Mouse (Mus musculus): ENCODE results near the gene Poln. TPM values are rescaled to one million over a fixed set of nuclear protein-coding genes. Genes with fewer than 3 reads are reported as not detected.
A peak's percentile ranks its signal among the peaks of the same experiment; 100 is the strongest.

Poln gene
- polyA plus RNA-seq, 1 experiment from 2014 or later: 0.61 TPM

- H3K4me2 ChIP-seq (replicated peaks): peak overlapping the region; percentile 65
Measured at GRCm38 (mm10) chr5:34169954-34170353, 706 bp upstream of the Poln start.

GRCm38 (mm10) chr5:34167857-34168256 is 1.4 kb downstream of the Poln start:
- no peak overlapping the region for H3K4me3 ChIP-seq
- WGBS: 84% methylated on average over 4 of the region's 4 CpGs
- H3K27ac ChIP-seq: no peak overlapping the region
- peaks cover 9% of the 10 kb centered on the region for H3K4me1 ChIP-seq
- peaks cover 8% of the 10 kb centered on the region for H3K36me3 ChIP-seq
- no peaks in the 10 kb centered on the region for H3K27me3 ChIP-seq (replicated peaks)
- H3K9me3 ChIP-seq: no peaks in the 10 kb centered on the region
- peak overlapping the region; percentile 16; the same call in 1 of the 2 replicates for H3K4me2 ChIP-seq (replicated peaks)
- ATAC-seq (ENCODE audit: low FRiP score, low read depth): no peak
- H3K9ac ChIP-seq: no peak overlapping the region

More at GRCm38 (mm10) chr5:34169954-34170353, 706 bp upstream of the Poln start:
- Histone ChIP-seq H3K9me3 (no peaks in the 10 kb centered on the region), H3K4me3 (peak overlapping the region; percentile 18; the same call in 1 of the 2 replicates), H3K36me3 (peaks cover 20% of the 10 kb centered on the region), H3K27ac (peak overlapping the region; percentile 67), H3K9ac (peak overlapping the region; percentile 50; the same call in 1 of the 2 replicates), H3K4me1 (peaks cover 4% of the 10 kb centered on the region; the same call in 1 of the 2 replicates), H3K27me3 (replicated peaks) (no peaks in the 10 kb centered on the region)
- 84% methylated on average over 3 of the region's 3 CpGs for WGBS
- ATAC-seq (ENCODE audit: low FRiP score, low read depth): no peak

- ATAC-seq (ENCODE audit: low FRiP score, low read depth): no peak
- Histone ChIP-seq H3K4me2 (replicated peaks) (no peak overlapping the region), H3K4me3 (no peak overlapping the region), H3K36me3 (peaks cover 9% of the 10 kb centered on the region), H3K9me3 (no peaks in the 10 kb centered on the region), H3K9ac (no peak overlapping the region), H3K4me1 (peaks cover 9% of the 10 kb centered on the region), H3K27me3 (replicated peaks) (no peaks in the 10 kb centered on the region), H3K27ac (no peak overlapping the region)
- WGBS: 85% methylated on average over 4 of the region's 4 CpGs
Measured at GRCm38 (mm10) chr5:34165793-34166192, 3.5 kb downstream of the Poln start.

DNA sequence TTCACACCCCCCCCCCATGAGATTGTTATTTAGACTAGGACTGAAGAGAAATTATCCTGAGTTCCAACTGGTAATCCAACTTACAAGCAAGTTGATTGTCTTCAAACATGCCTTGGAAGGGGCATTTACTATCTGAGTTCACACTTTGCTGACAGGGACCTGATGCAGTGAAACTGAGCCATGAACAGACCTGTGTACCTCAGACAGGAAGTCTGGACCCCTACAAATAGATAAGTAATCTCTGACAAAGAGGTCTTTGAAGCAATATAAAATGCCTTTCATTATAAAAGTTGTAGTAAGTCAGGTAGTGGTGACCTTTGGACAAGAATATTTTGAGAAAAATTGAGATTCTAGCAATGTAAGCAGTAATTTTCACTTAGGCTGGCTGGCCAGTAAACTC is 20.8 kb downstream of the Poln start:
- Histone ChIP-seq H3K36me3 (peaks cover 2% of the 10 kb centered on the region; the same call in 1 of the 2 replicates), H3K27ac (no peak overlapping the region), H3K4me3 (no peak overlapping the region), H3K4me2 (replicated peaks) (no peak overlapping the region), H3K9me3 (no peaks in the 10 kb centered on the region), H3K9ac (no peak overlapping the region), H3K27me3 (replicated peaks) (no peaks in the 10 kb centered on the region), H3K4me1 (no peaks in the 10 kb centered on the region)
- ATAC-seq (ENCODE audit: low FRiP score, low read depth): no peak

GRCm38 (mm10) chr5:34147554-34147953 is 21.7 kb downstream of the Poln start:
- Histone ChIP-seq H3K4me2 (replicated peaks) (no peak overlapping the region), H3K4me1 (no peaks in the 10 kb centered on the region), H3K4me3 (no peak overlapping the region), H3K36me3 (no peaks in the 10 kb centered on the region), H3K9ac (no peak overlapping the region), H3K9me3 (no peaks in the 10 kb centered on the region), H3K27me3 (replicated peaks) (no peaks in the 10 kb centered on the region), H3K27ac (no peak overlapping the region)
- 87% methylated on average over 3 of the region's 3 CpGs for WGBS
- ATAC-seq (ENCODE audit: low FRiP score, low read depth): no peak

DNA sequence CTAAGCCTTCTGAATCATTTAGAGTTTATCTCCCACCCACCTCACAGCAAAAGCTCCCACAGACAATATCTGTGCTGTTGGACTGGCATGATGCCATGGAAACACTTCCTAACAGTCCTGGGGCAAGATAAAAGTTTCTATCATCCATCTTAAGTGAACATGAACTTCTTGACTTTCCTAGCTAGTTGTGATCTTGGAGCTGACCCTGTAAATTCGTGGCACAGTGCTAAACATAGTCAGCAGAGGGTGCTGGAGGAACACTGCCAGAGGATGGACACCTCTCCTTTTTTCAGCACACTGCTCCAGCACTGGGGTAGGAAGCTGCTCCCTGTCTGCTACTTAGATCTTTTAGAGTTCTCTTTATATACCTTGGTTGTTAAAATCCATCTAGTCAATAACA is 29.5 kb downstream of the Poln start:
- Histone ChIP-seq H3K27ac (no peak overlapping the region), H3K9me3 (no peaks in the 10 kb centered on the region), H3K9ac (no peak overlapping the region), H3K36me3 (no peaks in the 10 kb centered on the region), H3K4me3 (no peak overlapping the region), H3K4me2 (replicated peaks) (no peak overlapping the region), H3K27me3 (replicated peaks) (no peaks in the 10 kb centered on the region), H3K4me1 (no peaks in the 10 kb centered on the region)
- no peak for ATAC-seq (ENCODE audit: low FRiP score, low read depth)
- 6% methylated on average over 1 of the region's 1 CpGs for WGBS

DNA sequence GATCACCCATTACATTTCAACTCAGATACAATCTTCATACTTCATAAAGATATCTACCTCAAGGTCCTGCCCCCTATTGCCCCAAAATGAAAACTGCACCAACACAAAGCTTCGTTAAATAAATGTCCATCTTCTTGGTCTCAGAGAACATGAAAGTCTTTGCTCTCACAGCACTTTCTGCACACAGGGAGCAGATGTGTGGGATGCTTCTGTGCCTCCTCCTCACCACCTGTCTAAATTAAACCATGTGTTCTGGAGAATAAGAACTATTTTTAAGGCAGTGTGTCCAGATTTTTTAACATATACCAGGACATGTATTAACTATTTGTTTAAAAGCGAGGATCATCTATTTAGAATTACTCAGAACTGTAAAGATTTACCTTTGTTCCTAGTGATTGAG is 36.5 kb downstream of the Poln start:
- H3K27me3 ChIP-seq (replicated peaks): no peaks in the 10 kb centered on the region
- no peak overlapping the region for H3K4me3 ChIP-seq
- 85% methylated on average over 2 of the region's 2 CpGs for WGBS
- H3K9ac ChIP-seq: no peak overlapping the region
- no peaks in the 10 kb centered on the region for H3K36me3 ChIP-seq
- H3K4me2 ChIP-seq (replicated peaks): no peak overlapping the region
- H3K4me1 ChIP-seq: no peaks in the 10 kb centered on the region
- no peaks in the 10 kb centered on the region for H3K9me3 ChIP-seq
- ATAC-seq (ENCODE audit: low FRiP score, low read depth): no peak
- H3K27ac ChIP-seq: no peak overlapping the region

GRCm38 (mm10) chr5:34124131-34124530 is 45.1 kb downstream of the Poln start:
- Histone ChIP-seq H3K27me3 (replicated peaks) (no peaks in the 10 kb centered on the region), H3K36me3 (no peaks in the 10 kb centered on the region), H3K27ac (no peak overlapping the region), H3K4me1 (no peaks in the 10 kb centered on the region), H3K9me3 (no peaks in the 10 kb centered on the region), H3K9ac (no peak overlapping the region), H3K4me2 (replicated peaks) (no peak overlapping the region), H3K4me3 (no peak overlapping the region)
- WGBS: 41% methylated on average over 1 of the region's 1 CpGs
- ATAC-seq (ENCODE audit: low FRiP score, low read depth): no peak

DNA sequence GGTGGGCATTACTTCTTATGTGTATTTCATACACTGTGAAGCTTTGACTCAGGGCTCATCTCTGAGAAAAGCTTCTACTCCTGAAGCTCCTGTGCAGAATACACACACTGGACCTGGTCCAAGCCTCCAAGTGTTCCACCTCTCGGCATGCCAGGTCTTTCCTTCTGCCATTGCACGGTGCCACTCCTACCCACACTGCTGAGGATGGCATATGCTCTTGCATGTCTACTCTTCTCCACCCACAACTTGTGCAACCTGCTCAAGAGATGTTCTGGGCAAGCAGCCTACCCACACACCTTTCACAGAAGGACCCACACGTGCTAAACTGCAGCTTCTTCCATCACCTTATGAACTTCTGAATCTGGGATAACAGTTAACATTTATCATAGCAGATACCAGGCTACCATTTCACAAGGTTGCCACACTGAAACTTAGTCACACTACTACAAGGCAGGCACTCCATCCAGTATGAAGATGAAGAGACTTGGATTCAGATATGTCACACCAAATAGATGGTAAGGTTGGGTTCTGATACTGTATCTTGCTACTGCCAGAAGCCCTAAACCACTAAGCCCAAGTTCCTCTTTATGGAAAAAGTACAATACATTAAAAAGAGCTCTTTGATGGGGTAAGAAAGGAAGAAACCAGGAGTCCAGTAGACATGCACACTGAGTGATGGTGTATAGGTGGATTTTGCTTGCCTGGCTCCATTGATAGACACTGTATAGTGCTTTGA is 50.0 kb downstream of the Poln start:
- Histone ChIP-seq H3K4me2 (replicated peaks) (no peak overlapping the region), H3K4me3 (no peak overlapping the region), H3K9me3 (no peaks in the 10 kb centered on the region), H3K9ac (no peak overlapping the region), H3K27ac (no peak overlapping the region), H3K36me3 (no peaks in the 10 kb centered on the region), H3K4me1 (no peaks in the 10 kb centered on the region), H3K27me3 (replicated peaks) (no peaks in the 10 kb centered on the region)
- WGBS: 79% methylated on average over 3 of the region's 3 CpGs
- ATAC-seq (ENCODE audit: low FRiP score, low read depth): no peak

GRCm38 (mm10) chr5:34105681-34106080 is 63.6 kb downstream of the Poln start:
- Histone ChIP-seq H3K9ac (no peak overlapping the region), H3K9me3 (no peaks in the 10 kb centered on the region), H3K4me2 (replicated peaks) (no peak overlapping the region), H3K4me3 (no peak overlapping the region), H3K27me3 (replicated peaks) (no peaks in the 10 kb centered on the region), H3K27ac (no peak overlapping the region), H3K4me1 (no peaks in the 10 kb centered on the region), H3K36me3 (no peaks in the 10 kb centered on the region)
- 83% methylated on average over 1 of the region's 1 CpGs for WGBS
- no peak for ATAC-seq (ENCODE audit: low FRiP score, low read depth)

GRCm38 (mm10) chr5:34097333-34097732 is 71.9 kb downstream of the Poln start:
- Histone ChIP-seq H3K27ac (no peak overlapping the region), H3K4me3 (no peak overlapping the region), H3K36me3 (no peaks in the 10 kb centered on the region), H3K9ac (no peak overlapping the region), H3K4me2 (replicated peaks) (no peak overlapping the region), H3K4me1 (no peaks in the 10 kb centered on the region), H3K27me3 (replicated peaks) (no peaks in the 10 kb centered on the region), H3K9me3 (no peaks in the 10 kb centered on the region)
- ATAC-seq (ENCODE audit: low FRiP score, low read depth): no peak
- 20% methylated on average over 1 of the region's 1 CpGs for WGBS

DNA sequence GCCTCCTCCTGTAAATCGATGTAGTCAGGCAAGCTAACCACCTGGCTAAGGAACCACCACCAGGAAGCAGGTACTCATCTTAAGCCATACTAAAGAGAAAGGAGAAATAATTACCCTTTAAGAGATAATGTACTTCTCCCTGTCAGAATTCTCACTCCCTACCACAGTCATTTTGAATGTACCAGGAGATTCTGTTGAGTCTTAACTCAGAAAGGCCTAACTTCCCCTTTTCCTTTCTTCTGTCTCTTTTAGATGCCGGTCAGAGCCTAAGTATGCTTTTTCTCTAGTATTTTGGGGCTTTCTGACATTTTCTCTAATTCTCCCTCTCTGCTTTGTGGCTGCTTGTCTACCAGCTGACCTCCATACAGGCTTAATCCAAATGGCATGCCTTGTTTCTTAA is 76.2 kb downstream of the Poln start:
- H3K9ac ChIP-seq: no peak overlapping the region
- H3K4me2 ChIP-seq (replicated peaks): no peak overlapping the region
- no peaks in the 10 kb centered on the region for H3K36me3 ChIP-seq
- no peak overlapping the region for H3K27ac ChIP-seq
- 84% methylated on average over 2 of the region's 2 CpGs for WGBS
- H3K4me1 ChIP-seq: no peaks in the 10 kb centered on the region
- ATAC-seq (ENCODE audit: low FRiP score, low read depth): no peak
- no peaks in the 10 kb centered on the region for H3K9me3 ChIP-seq
- no peaks in the 10 kb centered on the region for H3K27me3 ChIP-seq (replicated peaks)
- H3K4me3 ChIP-seq: no peak overlapping the region

DNA sequence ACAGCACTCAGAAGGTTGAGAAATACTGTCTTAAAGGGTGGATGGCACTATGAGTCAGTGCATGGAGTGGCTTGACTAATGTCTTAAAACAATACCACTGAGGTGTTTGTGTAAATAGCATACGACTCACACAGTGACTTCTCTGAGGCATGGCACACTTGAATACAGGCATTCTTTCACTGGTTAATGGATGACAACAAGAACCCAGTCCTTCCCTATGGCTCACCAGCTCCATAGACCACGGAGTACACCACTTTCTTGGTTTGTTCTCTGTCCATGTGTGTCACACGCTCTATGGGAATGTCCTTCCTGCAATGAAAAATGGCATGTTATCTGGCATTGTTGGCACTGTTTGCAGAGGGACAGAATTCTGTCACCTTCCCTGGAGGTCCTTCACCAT is 136.7 kb downstream of the Poln start:
- no peaks in the 10 kb centered on the region for H3K4me1 ChIP-seq
- no peak overlapping the region for H3K4me3 ChIP-seq
- no peaks in the 10 kb centered on the region for H3K36me3 ChIP-seq
- no peaks in the 10 kb centered on the region for H3K27me3 ChIP-seq (replicated peaks)
- no peaks in the 10 kb centered on the region for H3K9me3 ChIP-seq
- 57% methylated on average over 3 of the region's 3 CpGs for WGBS
- H3K27ac ChIP-seq: no peak overlapping the region
- H3K9ac ChIP-seq: no peak overlapping the region
- ATAC-seq (ENCODE audit: low FRiP score, low read depth): no peak
- no peak overlapping the region for H3K4me2 ChIP-seq (replicated peaks)
